Mouse (Mus musculus) cerebellum, postnatal 14 days (tissue): ENCODE results near the gene Hist1h2bn.
A peak's percentile ranks its signal among the peaks of the same experiment; 100 is the strongest.

Experiments
- DNase-seq, 2 experiments: peaks; one replicate each; pipeline ENCODE4 v3.0.0; 2021; ENCODE audit warnings: mixed read lengths in 2 of 2

Gene Hist1h2bn

GRCm38 (mm10) chr13:21729544-21729943 lies 24.4 kb upstream of the Hist1h2bn start:
- DNase-seq: no peak

GRCm38 (mm10) chr13:21733466-21733865 lies 20.5 kb upstream of the Hist1h2bn start:
- peak in 1 of 2 experiments; percentile 15 for DNase-seq

GRCm38 (mm10) chr13:21734010-21734905 lies 19.7 kb upstream of the Hist1h2bn start:
- peak; percentile 87 to 89 for DNase-seq

DNA sequence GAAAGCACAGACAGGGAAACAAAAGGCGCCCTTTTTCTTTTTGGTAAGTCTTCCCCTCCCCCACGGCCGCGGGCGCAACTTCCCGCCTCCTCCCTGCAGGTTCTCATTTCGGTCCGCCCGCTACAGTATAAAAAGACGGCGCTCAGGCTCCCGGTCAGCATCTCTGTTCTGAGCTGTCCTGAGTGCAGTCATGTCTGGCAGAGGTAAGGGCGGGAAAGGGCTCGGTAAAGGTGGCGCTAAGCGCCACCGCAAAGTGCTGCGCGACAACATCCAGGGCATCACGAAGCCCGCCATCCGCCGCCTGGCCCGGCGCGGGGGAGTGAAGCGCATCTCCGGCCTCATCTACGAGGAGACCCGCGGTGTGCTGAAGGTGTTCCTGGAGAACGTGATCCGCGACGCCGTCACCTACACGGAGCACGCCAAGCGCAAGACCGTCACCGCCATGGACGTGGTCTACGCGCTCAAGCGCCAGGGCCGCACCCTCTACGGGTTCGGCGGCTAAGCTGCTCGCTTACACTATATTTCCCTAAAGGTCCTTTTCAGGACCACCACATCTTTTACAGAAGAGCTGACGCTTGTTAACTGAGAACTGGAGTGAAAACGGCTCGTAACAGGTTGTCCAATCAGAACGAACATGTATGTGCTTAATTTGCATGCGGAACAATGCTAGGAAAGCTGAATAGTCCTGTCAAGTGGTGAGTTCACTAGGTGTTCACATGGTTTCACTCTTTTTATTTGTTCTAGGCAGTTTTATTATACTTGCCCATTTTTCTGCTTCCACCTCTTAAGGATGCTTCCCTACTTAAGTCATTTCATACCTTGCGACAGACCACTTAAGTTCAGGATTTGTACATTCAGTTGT lies 18.8 kb upstream of the Hist1h2bn start, which contains the start of gene Hist1h4j:
Gene Hist1h4j (plus strand): TSS at position 159 of the 862 bp plus-strand sequence.
- DNase-seq: peak; percentile 84 to 87

- DNase-seq: no peak
These were observed 8.9 kb upstream of the Hist1h2bn start for GRCm38 (mm10) chr13:21745006-21745405.

GRCm38 (mm10) chr13:21749387-21750158 lies 4.3 kb upstream of the Hist1h2bn start:
- no peak for DNase-seq

GRCm38 (mm10) chr13:21750159-21751017 lies 3.5 kb upstream of the Hist1h2bn start, which contains the start of gene Hist1h4k:
Gene Hist1h4k, minus strand, starts transcription at chr13:21750505.
- peak; percentile 94 to 97 for DNase-seq

DNA sequence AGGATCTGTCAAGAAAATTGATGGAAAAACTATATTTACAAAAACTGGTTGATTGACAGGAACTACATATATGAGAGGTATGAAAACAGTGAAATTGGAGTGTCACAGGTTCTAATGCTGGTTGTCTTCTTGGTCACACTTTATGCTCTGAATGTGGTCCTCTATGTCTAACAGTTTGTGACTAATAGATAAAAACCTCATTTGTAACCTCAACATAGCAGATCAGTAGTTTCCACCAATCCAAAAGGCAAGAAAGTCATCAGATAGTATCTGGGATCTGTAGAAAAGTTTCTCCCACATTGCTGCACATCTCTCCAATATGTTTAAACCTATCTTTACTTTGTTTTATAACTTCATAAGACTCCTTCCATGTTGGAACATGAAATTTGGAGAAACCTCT lies 2.5 kb upstream of the Hist1h2bn start:
- DNase-seq: no peak

GRCm38 (mm10) chr13:21751827-21752226 lies 2.1 kb upstream of the Hist1h2bn start:
- no peak for DNase-seq

- DNase-seq: no peak
These were observed 1.6 kb upstream of the Hist1h2bn start for GRCm38 (mm10) chr13:21752356-21752755.

- DNase-seq: no peak
These were observed 836 bp upstream of the Hist1h2bn start for GRCm38 (mm10) chr13:21753051-21753523.

DNA sequence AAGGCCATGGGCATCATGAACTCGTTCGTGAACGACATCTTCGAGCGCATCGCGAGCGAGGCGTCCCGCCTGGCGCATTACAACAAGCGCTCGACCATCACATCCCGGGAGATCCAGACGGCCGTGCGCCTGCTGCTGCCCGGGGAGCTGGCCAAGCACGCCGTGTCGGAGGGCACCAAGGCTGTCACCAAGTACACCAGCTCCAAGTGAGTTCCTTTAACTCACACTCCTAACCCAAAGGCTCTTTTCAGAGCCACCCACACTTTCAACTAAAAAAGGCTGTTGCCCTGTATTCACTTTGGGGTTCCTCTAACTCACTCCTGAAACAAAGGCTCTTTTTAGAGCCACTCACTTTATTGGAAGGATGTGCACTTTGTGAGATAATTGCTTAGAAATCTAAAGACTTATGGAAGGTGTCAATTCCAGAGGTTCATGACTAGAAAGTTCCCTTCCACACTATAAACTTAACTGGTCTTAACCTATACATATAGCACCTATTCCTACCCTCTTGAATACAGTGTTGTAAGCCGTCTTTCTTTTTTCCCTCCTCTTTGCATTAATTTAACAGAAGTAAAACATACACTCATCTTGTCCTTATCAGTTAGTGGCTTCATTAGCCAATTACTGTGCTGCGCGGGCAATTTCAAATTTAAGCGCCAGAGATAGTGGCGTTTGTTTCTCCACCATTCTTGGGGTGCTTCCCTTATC lies 525 bp downstream of the Hist1h2bn start:
- DNase-seq: peak; percentile 36 to 52

- DNase-seq: no peak
These were observed 1.8 kb downstream of the Hist1h2bn start for GRCm38 (mm10) chr13:21755707-21756106.

DNA sequence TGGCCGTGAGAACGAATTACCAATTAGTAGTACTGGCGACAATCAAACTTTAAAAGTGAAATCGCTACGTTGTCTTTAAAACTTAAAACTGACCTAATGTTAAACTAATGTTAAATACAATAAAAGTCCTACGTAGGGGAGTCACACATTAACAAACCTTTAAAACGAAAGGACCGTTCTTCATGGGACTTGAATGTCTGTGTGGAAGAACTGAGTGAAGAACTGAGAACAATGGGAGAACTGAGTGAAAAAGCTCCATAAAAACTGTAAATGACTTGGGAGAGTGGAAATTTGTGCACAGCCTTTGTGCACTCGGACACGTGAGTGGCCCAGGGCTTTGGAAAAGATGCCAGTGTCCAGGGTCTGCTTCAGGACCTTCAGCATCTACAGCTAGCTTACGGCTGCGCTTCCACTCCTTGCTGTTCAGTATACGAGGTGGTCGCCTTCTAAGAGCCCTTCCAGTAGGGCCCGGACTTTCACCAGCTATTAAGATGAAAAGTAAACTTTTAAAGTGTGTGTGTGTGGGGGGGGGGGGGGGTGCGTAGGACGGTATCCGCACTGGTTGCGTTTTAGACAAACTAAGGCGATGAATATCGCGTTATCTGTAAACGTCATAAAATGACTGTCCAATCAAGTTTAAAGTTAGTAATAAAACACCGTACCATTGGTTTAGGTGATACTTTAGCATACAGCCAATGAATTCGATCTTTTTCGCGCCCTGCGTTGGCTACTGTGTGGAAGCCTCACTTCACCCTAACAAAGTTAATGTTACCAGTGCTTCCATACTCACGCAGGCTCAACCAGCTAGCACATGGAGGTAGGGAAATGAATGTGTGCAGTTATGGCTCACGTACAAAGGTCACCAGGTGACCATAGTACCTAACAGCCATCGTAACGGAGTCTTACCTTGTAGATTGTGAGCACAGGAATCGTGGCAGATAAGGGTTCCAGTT lies 25.2 kb downstream of the Hist1h2bn start:
- DNase-seq: peak; percentile 75 to 76

- DNase-seq: peak; percentile 55 to 57
These were observed 26.1 kb downstream of the Hist1h2bn start, which contains the start of gene Hist1h1b for GRCm38 (mm10) chr13:21779767-21780731. Gene Hist1h1b, minus strand, starts transcription at chr13:21780625.

- DNase-seq: no peak
These were observed 27.2 kb downstream of the Hist1h2bn start for GRCm38 (mm10) chr13:21781021-21781555.

- no peak for DNase-seq
These were observed 27.7 kb downstream of the Hist1h2bn start for GRCm38 (mm10) chr13:21781639-21782038.
